Mouse (Mus musculus): Measurements from ENCODE around the gene Ajap1. TPM values are rescaled to one million over a fixed set of nuclear protein-coding genes. Genes with fewer than 3 reads are reported as not detected.

Ajap1 gene
- not detected for polyA plus RNA-seq (2017; shearing (Covaris generic))

GRCm38 (mm10) chr4:153482459-153483338, at the start of gene Ajap1:
TSS of gene Ajap1 (minus strand) at chr4:153482811.

